Mouse (Mus musculus): Measurements from ENCODE around the gene Ctdspl. TPM values are rescaled to one million over a fixed set of nuclear protein-coding genes. Genes with fewer than 3 reads are reported as not detected.
A peak's percentile ranks its signal among the peaks of the same experiment; 100 is the strongest.

Gene Ctdspl
- polyA plus RNA-seq, 1 experiment: 24.2 TPM

DNA sequence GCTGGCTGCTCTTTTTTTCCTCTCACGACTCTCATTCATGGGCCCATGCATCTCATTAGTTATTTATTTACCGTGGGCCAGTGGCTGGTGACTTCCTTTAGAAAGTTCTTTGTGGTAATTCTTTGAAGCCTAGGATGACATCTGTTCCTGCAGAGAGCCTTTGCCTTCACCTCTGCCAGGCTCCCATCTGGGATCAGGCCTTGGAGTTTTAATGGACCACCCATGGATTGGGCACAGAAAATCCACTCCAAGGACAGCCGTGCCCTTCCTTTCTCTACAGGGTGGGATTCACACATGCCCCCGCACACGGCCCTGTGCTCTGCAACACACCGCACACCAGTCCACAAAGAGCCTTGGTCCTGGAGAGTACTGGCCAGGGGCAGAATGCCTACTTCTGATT lies 24.3 kb upstream of the Ctdspl start:
- H3K4me1 ChIP-seq (ENCODE audit: control insufficient read depth, insufficient read depth, insufficient read length, low read length): no peaks in the 10 kb centered on the region
- H3K27ac ChIP-seq (replicated peaks; ENCODE audit: low read depth, low read length): no peak overlapping the region
- H3K4me3 ChIP-seq (ENCODE audit: insufficient read depth, low read depth, low read length): no peak overlapping the region

GRCm38 (mm10) chr9:118907934-118908620 lies 18.2 kb upstream of the Ctdspl start:
- Histone ChIP-seq H3K27ac (replicated peaks; ENCODE audit: low read depth, low read length) (no peak overlapping the region), H3K4me3 (ENCODE audit: insufficient read depth, low read depth, low read length) (no peak overlapping the region), H3K4me1 (ENCODE audit: control insufficient read depth, insufficient read depth, insufficient read length, low read length) (no peaks in the 10 kb centered on the region)

GRCm38 (mm10) chr9:118913048-118913447 lies 13.2 kb upstream of the Ctdspl start:
- H3K4me3 ChIP-seq (ENCODE audit: insufficient read depth, low read depth, low read length): no peak overlapping the region
- H3K4me1 ChIP-seq (ENCODE audit: control insufficient read depth, insufficient read depth, insufficient read length, low read length): no peaks in the 10 kb centered on the region
- no peak overlapping the region for H3K27ac ChIP-seq (replicated peaks; ENCODE audit: low read depth, low read length)

DNA sequence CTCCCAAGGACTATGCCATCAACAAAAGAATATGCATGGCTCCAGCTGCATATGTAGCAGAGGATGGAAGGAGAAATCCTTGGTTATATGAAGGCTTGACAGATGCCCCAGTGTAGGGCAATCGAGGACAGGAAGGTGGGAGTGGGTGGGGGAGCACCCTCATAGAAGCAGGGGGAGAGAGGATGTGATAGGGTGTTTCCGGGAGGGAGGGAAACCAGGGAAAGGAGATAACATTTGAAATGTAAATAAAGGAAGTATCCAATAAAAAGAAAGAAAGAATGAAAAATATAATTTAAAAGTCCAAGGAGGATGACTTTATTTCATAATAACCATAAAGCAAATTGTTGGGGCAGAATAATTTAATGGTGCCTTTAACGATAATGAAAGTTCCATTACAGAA lies 12.6 kb upstream of the Ctdspl start:
- H3K4me3 ChIP-seq (ENCODE audit: insufficient read depth, low read depth, low read length): no peak overlapping the region
- no peaks in the 10 kb centered on the region for H3K4me1 ChIP-seq (ENCODE audit: control insufficient read depth, insufficient read depth, insufficient read length, low read length)
- H3K27ac ChIP-seq (replicated peaks; ENCODE audit: low read depth, low read length): no peak overlapping the region

DNA sequence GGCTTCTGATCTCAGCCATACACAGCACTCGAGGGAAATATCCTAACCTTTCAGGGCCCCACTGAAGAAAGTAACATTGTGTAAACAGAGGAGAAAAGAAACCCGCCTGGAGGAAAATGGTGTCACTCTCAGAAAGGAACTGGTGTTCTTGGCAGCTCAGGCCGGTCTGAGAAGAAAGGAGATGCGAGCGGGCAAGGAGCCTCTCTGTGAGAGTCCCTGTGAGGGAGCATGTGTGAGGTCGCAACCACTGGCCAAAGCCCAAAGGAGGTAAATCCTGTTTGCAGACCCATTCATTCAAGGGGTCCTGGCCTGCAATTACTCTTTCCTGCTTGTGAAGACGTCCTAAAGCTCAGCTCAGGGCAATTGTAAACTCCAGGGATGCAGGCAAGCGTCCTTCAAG lies 11.7 kb upstream of the Ctdspl start:
- no peak overlapping the region for H3K4me3 ChIP-seq (ENCODE audit: insufficient read depth, low read depth, low read length)
- no peaks in the 10 kb centered on the region for H3K4me1 ChIP-seq (ENCODE audit: control insufficient read depth, insufficient read depth, insufficient read length, low read length)
- no peak overlapping the region for H3K27ac ChIP-seq (replicated peaks; ENCODE audit: low read depth, low read length)

- Histone ChIP-seq H3K4me1 (ENCODE audit: control insufficient read depth, insufficient read depth, insufficient read length, low read length) (no peaks in the 10 kb centered on the region), H3K27ac (replicated peaks; ENCODE audit: low read depth, low read length) (no peak overlapping the region), H3K4me3 (ENCODE audit: insufficient read depth, low read depth, low read length) (no peak overlapping the region)
Measured at GRCm38 (mm10) chr9:118915290-118915689, 11.0 kb upstream of the Ctdspl start.

DNA sequence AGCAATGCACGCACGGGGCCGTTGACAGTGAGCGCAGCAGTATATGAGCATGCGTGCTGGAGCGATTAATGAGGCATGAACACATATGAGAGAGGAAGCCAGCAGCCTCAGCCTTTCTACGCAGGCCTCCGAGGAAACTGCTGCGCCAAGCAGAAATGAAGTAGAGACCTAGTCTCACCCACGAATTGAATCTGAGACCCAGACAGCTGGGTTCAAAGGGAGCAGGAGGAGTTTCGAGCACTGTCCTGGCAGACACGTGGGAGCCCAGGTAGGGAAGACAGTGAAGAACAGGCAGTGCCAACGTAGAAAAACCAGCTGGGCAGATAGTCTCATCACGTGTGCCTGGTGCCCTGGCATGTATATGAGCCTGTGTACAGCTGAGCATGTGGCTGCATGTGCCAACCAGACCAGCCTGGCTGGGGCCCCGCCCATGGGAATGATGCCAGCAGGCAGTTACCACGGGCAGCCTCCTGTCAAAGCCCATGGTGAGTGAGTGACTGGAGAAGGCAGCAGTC lies 6.5 kb upstream of the Ctdspl start:
- Histone ChIP-seq H3K4me1 (ENCODE audit: control insufficient read depth, insufficient read depth, insufficient read length, low read length) (peaks cover 2% of the 10 kb centered on the region; the same call in 1 of the 2 replicates), H3K27ac (replicated peaks; ENCODE audit: low read depth, low read length) (no peak overlapping the region), H3K4me3 (ENCODE audit: insufficient read depth, low read depth, low read length) (no peak overlapping the region)

GRCm38 (mm10) chr9:118920798-118921515 lies 5.3 kb upstream of the Ctdspl start:
- Histone ChIP-seq H3K4me1 (ENCODE audit: control insufficient read depth, insufficient read depth, insufficient read length, low read length) (peaks cover 3% of the 10 kb centered on the region; the same call in 1 of the 2 replicates), H3K27ac (replicated peaks; ENCODE audit: low read depth, low read length) (no peak overlapping the region), H3K4me3 (ENCODE audit: insufficient read depth, low read depth, low read length) (no peak overlapping the region)

- Histone ChIP-seq H3K4me3 (ENCODE audit: insufficient read depth, low read depth, low read length) (no peak overlapping the region), H3K27ac (replicated peaks; ENCODE audit: low read depth, low read length) (no peak overlapping the region)
Measured at GRCm38 (mm10) chr9:118921926-118922325, 4.3 kb upstream of the Ctdspl start.

GRCm38 (mm10) chr9:118924554-118925085 lies 1.6 kb upstream of the Ctdspl start:
- Histone ChIP-seq H3K4me1 (ENCODE audit: control insufficient read depth, insufficient read depth, insufficient read length, low read length) (peaks cover 7% of the 10 kb centered on the region; the same call in 1 of the 2 replicates), H3K4me3 (ENCODE audit: insufficient read depth, low read depth, low read length) (peak overlapping the region; percentile 32)

More at GRCm38 (mm10) chr9:118921926-118922325, 4.3 kb upstream of the Ctdspl start:
- H3K4me1 ChIP-seq (ENCODE audit: control insufficient read depth, insufficient read depth, insufficient read length, low read length): peaks cover 4% of the 10 kb centered on the region; the same call in 1 of the 2 replicates

GRCm38 (mm10) chr9:118925286-118926110 lies 755 bp upstream of the Ctdspl start:
- Histone ChIP-seq H3K4me1 (ENCODE audit: control insufficient read depth, insufficient read depth, insufficient read length, low read length) (peaks cover 7% of the 10 kb centered on the region; the same call in 1 of the 2 replicates), H3K27ac (replicated peaks; ENCODE audit: low read depth, low read length) (no peak overlapping the region), H3K4me3 (ENCODE audit: insufficient read depth, low read depth, low read length) (peak overlapping the region; percentile 88)

More at GRCm38 (mm10) chr9:118924554-118925085, 1.6 kb upstream of the Ctdspl start:
- H3K27ac ChIP-seq (replicated peaks; ENCODE audit: low read depth, low read length): 0 out of 2 replicates have a peak overlapping the region, but pooled peaks have one; percentile 23

GRCm38 (mm10) chr9:118926688-118927321 lies 552 bp downstream of the Ctdspl start:
- Histone ChIP-seq H3K4me3 (ENCODE audit: insufficient read depth, low read depth, low read length) (peak overlapping the region; percentile 74), H3K27ac (replicated peaks; ENCODE audit: low read depth, low read length) (0 out of 2 replicates have a peak overlapping the region, but pooled peaks have one; percentile 10), H3K4me1 (ENCODE audit: control insufficient read depth, insufficient read depth, insufficient read length, low read length) (peaks cover 7% of the 10 kb centered on the region; the same call in 1 of the 2 replicates)

DNA sequence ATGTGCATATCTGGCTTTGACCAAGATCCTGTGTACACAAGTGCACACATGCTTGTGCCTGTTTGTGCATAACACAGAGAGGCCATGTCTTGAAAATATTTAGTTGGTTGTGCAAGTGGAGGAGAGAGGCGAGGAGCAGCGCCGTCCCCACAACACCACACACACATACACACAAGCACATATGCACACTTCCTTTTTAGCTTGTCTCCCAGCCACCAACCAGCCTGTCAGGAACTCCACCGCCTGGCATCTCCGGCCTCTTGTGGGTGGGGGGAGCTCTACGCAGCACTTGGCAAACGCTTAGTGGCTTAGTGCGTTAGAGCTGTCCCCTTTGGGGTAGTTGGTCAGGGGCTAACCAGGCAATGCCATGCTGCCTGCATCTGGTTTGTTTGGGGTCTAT lies 1.2 kb downstream of the Ctdspl start:
- Histone ChIP-seq H3K4me3 (ENCODE audit: insufficient read depth, low read depth, low read length) (peak overlapping the region; percentile 74), H3K4me1 (ENCODE audit: control insufficient read depth, insufficient read depth, insufficient read length, low read length) (peaks cover 7% of the 10 kb centered on the region; the same call in 1 of the 2 replicates), H3K27ac (replicated peaks; ENCODE audit: low read depth, low read length) (no peak overlapping the region)

DNA sequence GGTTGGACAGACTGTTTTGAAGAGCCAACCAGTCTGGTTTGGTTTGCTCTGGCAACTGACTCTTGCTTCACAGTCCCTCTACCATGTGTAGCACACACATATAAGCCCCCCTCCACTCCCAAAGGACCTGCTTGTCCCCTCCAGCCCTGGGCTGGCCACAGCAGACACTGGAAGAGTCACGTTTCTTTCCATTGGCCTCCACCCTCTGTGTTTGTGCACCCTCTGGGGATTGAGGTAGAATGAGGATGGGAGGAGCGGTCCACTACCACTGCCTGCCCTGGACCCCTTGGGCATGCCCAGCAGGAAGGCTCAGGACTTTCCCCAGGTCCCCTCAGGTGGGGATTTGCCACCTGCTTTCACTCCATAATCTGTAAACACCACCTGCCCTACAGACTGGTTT lies 1.8 kb downstream of the Ctdspl start:
- H3K4me1 ChIP-seq (ENCODE audit: control insufficient read depth, insufficient read depth, insufficient read length, low read length): peaks cover 7% of the 10 kb centered on the region; the same call in 1 of the 2 replicates
- H3K4me3 ChIP-seq (ENCODE audit: insufficient read depth, low read depth, low read length): no peak overlapping the region
- H3K27ac ChIP-seq (replicated peaks; ENCODE audit: low read depth, low read length): no peak overlapping the region
